Mouse (Mus musculus) CH12.LX (cell line): Measurements from ENCODE around the gene Kalrn. TPM values are rescaled to one million over a fixed set of nuclear protein-coding genes. Genes with fewer than 3 reads are reported as not detected.

Experiments
- DNase-seq: peaks from one replicate; pipeline ENCODE4 v3.0.0-alpha.2; 2013; ENCODE audit errors: extremely low read depth
- H3K27ac ChIP-seq: 2 replicates; pipeline ENCODE4 v1.5.1; 2012; ENCODE audit warnings: low read depth, mild to moderate bottlenecking, control low read depth, moderate library complexity; ENCODE audit not compliant: insufficient read depth
- H3K27me3 ChIP-seq: replicated peaks from 2 replicates; pipeline ENCODE3; 2012; ENCODE audit warnings: inconsistent platforms
- H3K36me3 ChIP-seq, 2 experiments: replicated peaks in 1 of 2; 2 replicates each; pipeline versions ENCODE3 to v1.6.1; 2012; ENCODE audit warnings: inconsistent platforms in 1 of 2, low read length in 1 of 2, mild to moderate bottlenecking in 1 of 2, mixed read lengths in 1 of 2, moderate library complexity in 1 of 2; ENCODE audit not compliant: control insufficient read depth in 1 of 2, insufficient read depth in 1 of 2
- H3K4me1 ChIP-seq, 2 experiments: 2 replicates each; pipeline ENCODE4 v1.6.1; 2012; ENCODE audit warnings: inconsistent platforms in 1 of 2, moderate library complexity in 1 of 2; ENCODE audit not compliant: insufficient read depth in 2 of 2, control insufficient read depth in 1 of 2
- H3K4me2 ChIP-seq: 2 replicates; pipeline ENCODE4 v1.6.1; 2012; ENCODE audit warnings: low read depth, mild to moderate bottlenecking, control low read depth; ENCODE audit not compliant: poor library complexity, insufficient read depth, severe bottlenecking
- H3K4me3 ChIP-seq, 3 experiments: fragments of 150-350 bp in 1 of 3; sonication (generic) in 1 of 3; replicated peaks in 1 of 3; 2 replicates each; pipeline versions ENCODE3 to v1.5.1; 2011 to 2012; ENCODE audit warnings: low read depth in 2 of 3, low read length in 2 of 3, mild to moderate bottlenecking in 2 of 3, moderate library complexity in 2 of 3, control low read depth in 1 of 3, improper control_type of control experiment in 1 of 3, inconsistent platforms in 1 of 3, mixed read lengths in 1 of 3; ENCODE audit not compliant: poor library complexity in 1 of 3
- H3K79me2 ChIP-seq: replicated peaks from 2 replicates; pipeline ENCODE4 v1.6.1; 2012; ENCODE audit warnings: mild to moderate bottlenecking, moderate library complexity; ENCODE audit not compliant: control insufficient read depth, poor library complexity, insufficient read depth, severe bottlenecking; ENCODE audit errors: extremely low read depth
- H3K9ac ChIP-seq: 2 replicates; pipeline ENCODE4 v1.6.1; 2012; ENCODE audit warnings: low read depth, mild to moderate bottlenecking, control low read depth, moderate library complexity; ENCODE audit not compliant: insufficient read depth
- H3K9me3 ChIP-seq: replicated peaks from 2 replicates; pipeline ENCODE3; 2012; ENCODE audit warnings: low read length, inconsistent platforms, mixed read lengths
- BHLHE40 ChIP-seq: IDR thresholded peaks from 2 replicates; pipeline ENCODE4 v1.6.1; 2011; ENCODE audit warnings: mild to moderate bottlenecking, low read depth, low read length, improper control_type of control experiment
- CHD1 ChIP-seq: IDR thresholded peaks from 2 replicates; pipeline ENCODE4 v1.6.1; 2012; ENCODE audit warnings: low read depth, low read length, improper control_type of control experiment, inconsistent platforms
- CHD2 ChIP-seq: IDR thresholded peaks from 2 replicates; pipeline ENCODE4 v1.6.1; 2011; ENCODE audit warnings: low read length, improper control_type of control experiment
- E2F4 ChIP-seq: IDR thresholded peaks from 2 replicates; pipeline ENCODE4 v1.6.1; 2011; ENCODE audit warnings: low read depth, low read length, improper control_type of control experiment; ENCODE audit not compliant: insufficient replicate concordance
- ELF1 ChIP-seq: IDR thresholded peaks from 2 replicates; pipeline ENCODE4 v1.6.1; 2014; ENCODE audit warnings: low read depth, mild to moderate bottlenecking, inconsistent platforms, low read length, improper control_type of control experiment
- ETS1 ChIP-seq: conservative IDR thresholded peaks from 2 replicates; pipeline ENCODE4 v1.6.1; 2012; ENCODE audit warnings: low read depth, mild to moderate bottlenecking, inconsistent platforms, low read length, improper control_type of control experiment, moderate library complexity
- HCFC1 ChIP-seq: IDR thresholded peaks from 2 replicates; pipeline ENCODE4 v1.6.1; 2012; ENCODE audit warnings: low read depth, mild to moderate bottlenecking, inconsistent platforms, low read length, improper control_type of control experiment
- IRF4 ChIP-seq: IDR thresholded peaks from 2 replicates; pipeline ENCODE4 v1.6.1; 2014; ENCODE audit warnings: low read depth, mild to moderate bottlenecking, inconsistent platforms, low read length, improper control_type of control experiment
- KAT2A ChIP-seq: IDR thresholded peaks from 2 replicates; pipeline ENCODE4 v1.6.1; 2012; ENCODE audit warnings: low read length, improper control_type of control experiment, inconsistent platforms; ENCODE audit not compliant: insufficient replicate concordance
- MAFK ChIP-seq: IDR thresholded peaks from 2 replicates; pipeline ENCODE4 v1.6.1; 2011; ENCODE audit warnings: low read length, improper control_type of control experiment; ENCODE audit not compliant: insufficient replicate concordance
- MAX ChIP-seq: IDR thresholded peaks from 2 replicates; pipeline ENCODE4 v1.6.1; 2011; ENCODE audit warnings: low read length, improper control_type of control experiment
- MEF2A ChIP-seq: IDR thresholded peaks from 2 replicates; pipeline ENCODE4 v1.6.1; 2014; ENCODE audit warnings: low read depth, mild to moderate bottlenecking, inconsistent platforms, low read length, improper control_type of control experiment, borderline replicate concordance
- RCOR1 ChIP-seq: conservative IDR thresholded peaks from 2 replicates; pipeline ENCODE4 v1.6.1; 2012; ENCODE audit warnings: low read depth, mild to moderate bottlenecking, inconsistent platforms, low read length, improper control_type of control experiment
- TCF12 ChIP-seq: IDR thresholded peaks from 2 replicates; pipeline ENCODE4 v1.6.1; 2014; ENCODE audit warnings: low read depth, mild to moderate bottlenecking, inconsistent platforms, low read length, improper control_type of control experiment
- UBTF ChIP-seq: IDR thresholded peaks from 2 replicates; pipeline ENCODE4 v1.6.1; 2012; ENCODE audit warnings: low read depth, mild to moderate bottlenecking, inconsistent platforms, low read length, improper control_type of control experiment, moderate library complexity
- ZC3H11A ChIP-seq: IDR thresholded peaks from 2 replicates; pipeline ENCODE4 v1.6.1; 2012; ENCODE audit warnings: low read depth, mild to moderate bottlenecking, inconsistent platforms, low read length, improper control_type of control experiment
- dilution Hi-C: fragments of 300-500 bp; cut with MboI; formaldehyde crosslinking; loops from 2 replicates; pipeline ENCODE4 v1.14.3; 2020; ENCODE audit warnings: low sequenced_read_pairs; ENCODE audit not compliant: extremely low pct_unique_long_range_greater_than_20kb, extremely low pct_ligation_motif_present
- in situ Hi-C: fragments of 300-500 bp; cut with MboI; formaldehyde crosslinking; loops from 3 replicates; pipeline ENCODE4 v1.14.3; 2019; ENCODE audit warnings: low sequenced_read_pairs, low pct_ligation_motif_present, low pct_unique_long_range_greater_than_20kb, mixed read lengths
- polyA plus RNA-seq: library from polyadenylated mRNA; unstranded; fragments of >175 nt; gene quantifications from 2 replicates; pipeline ENCODE4 v1.2.1, GENCODE M21; 2012; ENCODE audit warnings: low read depth; ENCODE audit not compliant: insufficient read length
- total RNA-seq, 2 experiments: library from RNA; depleted of rRNA; stranded (reverse); fragments of 300-350 nt in 1 of 2; fragments of >200 nt in 1 of 2; gene quantifications; 2 replicates each; pipeline ENCODE4 v1.2.3; 2012 to 2014

Kalrn gene
- total and polyA plus RNA-seq, 3 experiments: 0.08 to 0.09 TPM; not detected in 1

- Histone ChIP-seq H3K9ac (no peak overlapping the region), H3K9me3 (peaks cover 3% of the 10 kb centered on the region), H3K4me3 (no peak overlapping the region), H3K27ac (no peak overlapping the region), H3K36me3 (no peaks in the 10 kb centered on the region), H3K79me2 (no peaks in the 10 kb centered on the region), H3K27me3 (peaks cover 34% of the 10 kb centered on the region), H3K4me2 (no peak overlapping the region), H3K4me1 (no peaks in the 10 kb centered on the region)
- in situ Hi-C loops: no loop called here
- DNase-seq: no peak
- TF ChIP-seq MEF2A (no peak), KAT2A (no peak), BHLHE40 (no peak), CHD1 (no peak), RCOR1 (no peak), CHD2 (no peak), UBTF (no peak)
- dilution Hi-C loops: no loop called here
These were observed 506.4 kb downstream of the Kalrn start for GRCm38 (mm10) chr16:34066922-34067321.

- in situ Hi-C loops: no loop called here
These were observed 507.0 kb downstream of the Kalrn start for GRCm38 (mm10) chr16:34066376-34066775.

GRCm38 (mm10) chr16:34063313-34063712 is 510.0 kb downstream of the Kalrn start:
- TF ChIP-seq IRF4 (no peak), CHD1 (no peak), TCF12 (no peak), MAX (no peak)
- Histone ChIP-seq H3K79me2 (no peaks in the 10 kb centered on the region), H3K4me3 (no peak overlapping the region), H3K4me1 (no peaks in the 10 kb centered on the region), H3K9ac (no peak overlapping the region), H3K27me3 (peaks cover 47% of the 10 kb centered on the region), H3K4me2 (no peak overlapping the region), H3K27ac (no peak overlapping the region), H3K9me3 (peaks cover 3% of the 10 kb centered on the region), H3K36me3 (no peaks in the 10 kb centered on the region)
- in situ Hi-C loops (no loop called here), dilution Hi-C loops (no loop called here)
- DNase-seq: no peak

More at GRCm38 (mm10) chr16:34066376-34066775, 507.0 kb downstream of the Kalrn start:
- Histone ChIP-seq H3K27ac (no peak overlapping the region), H3K9ac (no peak overlapping the region), H3K9me3 (peaks cover 3% of the 10 kb centered on the region)
- dilution Hi-C loops: no loop called here
- no peak for TF ChIP-seq ELF1
- TF ChIP-seq MAFK: no peak
- TF ChIP-seq ETS1: no peak
- TF ChIP-seq ZC3H11A: no peak
- TF ChIP-seq RCOR1: no peak
- no peak for TF ChIP-seq IRF4
- no peak for TF ChIP-seq E2F4
- no peak for TF ChIP-seq HCFC1
- TF ChIP-seq, all 38 proteins: peak for 0
- no peak overlapping the region for H3K4me2 ChIP-seq
- H3K4me3 ChIP-seq: no peak overlapping the region
- no peak for DNase-seq
- H3K4me1 ChIP-seq: no peaks in the 10 kb centered on the region
- peaks cover 37% of the 10 kb centered on the region for H3K27me3 ChIP-seq
- H3K36me3 ChIP-seq: no peaks in the 10 kb centered on the region
- H3K79me2 ChIP-seq: no peaks in the 10 kb centered on the region
